Mouse (Mus musculus): ENCODE results near the gene Runx2. TPM values are rescaled to one million over a fixed set of nuclear protein-coding genes. Genes with fewer than 3 reads are reported as not detected.

The Runx2 gene
- polyA plus RNA-seq, 1 experiment from 2014 or later, result 0.25 TPM

DNA sequence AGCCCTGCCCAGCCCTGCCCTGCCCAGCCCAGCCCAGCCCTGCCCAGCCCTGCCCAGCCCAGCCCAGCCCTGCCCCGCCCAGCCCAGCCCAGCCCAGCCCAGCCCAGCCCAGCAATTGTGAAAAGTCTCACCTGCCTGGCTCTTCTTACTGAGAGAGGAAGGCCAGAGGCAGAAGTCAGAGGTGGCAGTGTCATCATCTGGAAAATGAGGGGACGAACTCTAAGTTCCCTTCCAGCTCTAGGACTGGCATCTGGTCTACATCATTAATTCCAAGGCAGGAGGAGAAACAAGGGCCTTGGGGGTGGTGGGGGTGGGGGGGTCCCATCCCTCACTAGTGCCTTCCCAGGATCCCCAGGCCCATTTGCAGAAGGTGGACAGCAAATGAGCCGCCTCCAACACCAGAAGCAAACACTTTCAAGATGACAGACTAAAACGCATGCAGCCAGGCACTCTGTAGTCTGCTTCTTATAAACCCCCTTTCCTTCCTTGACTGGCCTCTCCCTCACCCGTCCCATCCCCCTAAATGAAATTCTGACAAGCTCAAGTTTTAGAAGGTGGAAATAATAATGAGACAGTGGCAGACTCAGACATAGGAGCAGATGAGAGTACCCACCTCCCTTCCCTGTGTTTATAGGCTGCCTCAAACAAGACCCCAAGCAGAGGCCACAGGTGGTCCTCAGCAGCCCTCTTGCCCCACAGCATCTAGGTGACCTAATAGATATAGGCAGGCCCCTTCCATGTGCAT lies 204.5 kb downstream of the Runx2 start:
- Histone ChIP-seq H3K27me3 (replicated peaks; ENCODE audit: control insufficient read depth, insufficient read depth, low read length) (no peaks in the 10 kb centered on the region), H3K4me1 (ENCODE audit: control insufficient read depth, insufficient read depth, low read length) (peaks cover 6% of the 10 kb centered on the region), H3K4me3 (ENCODE audit: low read depth, low read length) (no peak overlapping the region), H3K4me2 (ENCODE audit: low read length) (no peak overlapping the region), H3K9ac (ENCODE audit: low read length) (no peak overlapping the region), H3K9me3 (replicated peaks; ENCODE audit: control insufficient read depth, low read length) (no peaks in the 10 kb centered on the region), H3K27ac (ENCODE audit: low read depth, low read length) (no peak overlapping the region), H3K36me3 (ENCODE audit: control insufficient read depth, insufficient read depth, low read length) (no peaks in the 10 kb centered on the region)
- 76% methylated on average over 5 of the region's 5 CpGs for WGBS
- ATAC-seq (no peak), DNase-seq (ENCODE audit: low spot score) (no peak)

DNA sequence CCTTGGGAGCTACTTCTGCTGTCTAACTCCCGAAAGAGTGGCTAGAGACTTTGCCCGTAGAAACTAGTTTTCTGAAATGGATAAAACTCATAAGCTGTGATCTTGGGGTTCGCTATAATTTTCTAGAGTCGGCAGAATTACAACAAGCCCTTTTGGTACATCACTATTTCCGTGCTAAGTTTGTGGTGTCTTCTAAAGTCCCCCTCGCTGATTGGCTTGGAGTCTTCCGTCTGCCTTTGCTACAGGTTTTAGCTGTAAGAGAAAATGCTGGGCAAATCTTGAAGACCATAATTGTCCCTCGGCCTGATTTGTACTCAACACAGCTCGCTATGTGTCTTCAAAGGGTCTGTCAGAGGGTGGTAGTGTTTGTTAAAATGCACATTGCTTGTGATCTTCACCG lies 205.2 kb downstream of the Runx2 start:
- Histone ChIP-seq H3K27ac (ENCODE audit: low read depth, low read length) (no peak overlapping the region), H3K9ac (ENCODE audit: low read length) (no peak overlapping the region), H3K36me3 (ENCODE audit: control insufficient read depth, insufficient read depth, low read length) (no peaks in the 10 kb centered on the region), H3K27me3 (replicated peaks; ENCODE audit: control insufficient read depth, insufficient read depth, low read length) (no peaks in the 10 kb centered on the region), H3K4me1 (ENCODE audit: control insufficient read depth, insufficient read depth, low read length) (peaks cover 3% of the 10 kb centered on the region), H3K4me3 (ENCODE audit: low read depth, low read length) (no peak overlapping the region), H3K9me3 (replicated peaks; ENCODE audit: control insufficient read depth, low read length) (no peaks in the 10 kb centered on the region), H3K4me2 (ENCODE audit: low read length) (no peak overlapping the region)
- no peak for DNase-seq (ENCODE audit: low spot score)
- ATAC-seq, result no peak
- 88% methylated on average over 10 of the region's 10 CpGs for WGBS

DNA sequence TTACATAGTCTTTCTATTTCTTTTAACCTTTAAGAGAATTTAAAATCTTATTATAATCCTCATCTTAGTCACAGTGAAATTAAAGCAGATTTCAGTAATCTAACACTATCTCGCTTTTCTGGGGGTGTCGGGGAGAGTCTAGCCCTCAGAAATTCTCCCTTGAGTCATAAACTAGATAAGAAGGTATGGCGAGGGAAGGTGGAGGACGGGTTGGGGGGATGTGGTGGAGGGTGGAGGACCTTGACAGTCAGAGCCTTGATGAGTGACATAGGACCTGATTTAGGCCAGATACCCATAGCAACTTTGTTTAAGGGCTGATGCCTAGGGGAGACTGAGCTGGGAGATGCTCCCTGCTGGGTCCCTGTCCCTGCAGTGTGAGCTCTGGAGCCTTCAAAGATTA lies 205.7 kb downstream of the Runx2 start:
- no peak overlapping the region for H3K4me2 ChIP-seq (ENCODE audit: low read length)
- no peak for DNase-seq (ENCODE audit: low spot score)
- no peaks in the 10 kb centered on the region for H3K36me3 ChIP-seq (ENCODE audit: control insufficient read depth, insufficient read depth, low read length)
- no peaks in the 10 kb centered on the region for H3K9me3 ChIP-seq (replicated peaks; ENCODE audit: control insufficient read depth, low read length)
- H3K27me3 ChIP-seq (replicated peaks; ENCODE audit: control insufficient read depth, insufficient read depth, low read length), result no peaks in the 10 kb centered on the region
- H3K4me3 ChIP-seq (ENCODE audit: low read depth, low read length), result no peak overlapping the region
- no peak overlapping the region for H3K27ac ChIP-seq (ENCODE audit: low read depth, low read length)
- H3K9ac ChIP-seq (ENCODE audit: low read length), result no peak overlapping the region
- ATAC-seq, result no peak
- WGBS, result 88% methylated on average over 4 of the region's 4 CpGs
- H3K4me1 ChIP-seq (ENCODE audit: control insufficient read depth, insufficient read depth, low read length), result no peaks in the 10 kb centered on the region

DNA sequence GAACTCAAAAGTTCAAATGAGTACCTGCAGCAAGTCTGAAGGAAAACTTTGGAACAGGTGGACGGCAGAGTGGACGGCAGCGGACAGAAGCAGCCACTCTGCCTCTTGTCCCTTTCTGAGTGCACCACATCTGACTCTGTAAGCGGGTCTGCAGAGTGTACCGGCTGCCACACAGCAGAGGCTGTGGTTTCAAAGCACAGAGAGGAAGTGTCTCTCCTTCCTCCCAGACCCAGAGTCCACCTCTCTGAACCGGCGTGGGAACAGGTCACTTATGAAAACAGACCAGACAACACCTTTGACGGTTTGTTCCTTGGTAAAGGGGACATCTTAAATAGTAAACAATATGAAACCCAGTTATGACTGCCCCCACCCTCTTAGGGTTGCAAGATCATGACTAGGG lies 207.2 kb downstream of the Runx2 start:
- H3K4me2 ChIP-seq (ENCODE audit: low read length), result no peak overlapping the region
- WGBS, result 96% methylated on average over 8 of the region's 8 CpGs
- no peaks in the 10 kb centered on the region for H3K36me3 ChIP-seq (ENCODE audit: control insufficient read depth, insufficient read depth, low read length)
- no peak overlapping the region for H3K4me3 ChIP-seq (ENCODE audit: low read depth, low read length)
- DNase-seq (ENCODE audit: low spot score), result no peak
- H3K27me3 ChIP-seq (replicated peaks; ENCODE audit: control insufficient read depth, insufficient read depth, low read length), result no peaks in the 10 kb centered on the region
- no peak overlapping the region for H3K9ac ChIP-seq (ENCODE audit: low read length)
- no peaks in the 10 kb centered on the region for H3K9me3 ChIP-seq (replicated peaks; ENCODE audit: control insufficient read depth, low read length)
- no peaks in the 10 kb centered on the region for H3K4me1 ChIP-seq (ENCODE audit: control insufficient read depth, insufficient read depth, low read length)
- H3K27ac ChIP-seq (ENCODE audit: low read depth, low read length), result no peak overlapping the region
- no peak for ATAC-seq

DNA sequence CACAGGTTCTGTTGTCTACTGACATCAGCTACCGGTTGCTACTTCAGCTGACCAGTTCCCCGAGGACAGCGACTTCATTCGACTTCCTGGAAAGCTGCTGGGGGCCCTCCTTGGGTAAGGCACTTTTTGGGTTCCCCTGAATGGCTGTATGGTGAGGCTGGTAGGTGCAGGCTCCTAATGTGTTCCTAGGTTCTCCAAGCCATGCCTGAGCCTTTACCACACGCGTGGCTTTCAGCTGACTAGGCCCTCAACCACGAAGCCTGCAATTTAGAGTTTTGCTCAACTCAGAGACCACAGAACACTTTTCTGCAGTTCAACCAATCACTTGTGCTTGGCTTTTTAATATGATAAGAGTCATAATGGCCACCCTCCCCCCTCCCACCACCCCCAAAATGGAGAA lies 208.4 kb downstream of the Runx2 start:
- no peaks in the 10 kb centered on the region for H3K9me3 ChIP-seq (replicated peaks; ENCODE audit: control insufficient read depth, low read length)
- H3K4me3 ChIP-seq (ENCODE audit: low read depth, low read length), result no peak overlapping the region
- no peak for DNase-seq (ENCODE audit: low spot score)
- no peak overlapping the region for H3K27ac ChIP-seq (ENCODE audit: low read depth, low read length)
- H3K4me1 ChIP-seq (ENCODE audit: control insufficient read depth, insufficient read depth, low read length), result no peaks in the 10 kb centered on the region
- no peaks in the 10 kb centered on the region for H3K27me3 ChIP-seq (replicated peaks; ENCODE audit: control insufficient read depth, insufficient read depth, low read length)
- no peak overlapping the region for H3K9ac ChIP-seq (ENCODE audit: low read length)
- no peak for ATAC-seq
- no peaks in the 10 kb centered on the region for H3K36me3 ChIP-seq (ENCODE audit: control insufficient read depth, insufficient read depth, low read length)
- no peak overlapping the region for H3K4me2 ChIP-seq (ENCODE audit: low read length)
- WGBS, result 91% methylated on average over 7 of the region's 7 CpGs

DNA sequence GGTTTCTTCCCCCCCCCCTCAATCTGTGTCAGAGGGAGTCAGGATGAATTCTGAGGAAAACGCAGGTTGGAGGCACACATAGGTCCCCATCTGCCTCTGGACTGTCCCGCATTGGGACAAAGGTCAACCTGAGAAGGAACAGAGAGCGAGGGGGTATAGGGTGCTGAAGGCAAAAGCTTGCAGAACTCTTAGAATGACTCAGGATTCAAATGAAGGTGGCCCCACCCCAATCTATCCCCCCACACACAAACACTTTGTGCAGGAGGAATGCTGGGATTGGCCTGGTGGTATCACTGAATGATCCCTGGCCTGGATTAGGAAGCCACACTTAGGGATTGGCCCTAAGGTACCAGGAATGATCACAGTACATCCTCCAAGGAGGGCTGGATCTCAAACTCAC lies 208.8 kb downstream of the Runx2 start:
- no peak overlapping the region for H3K27ac ChIP-seq (ENCODE audit: low read depth, low read length)
- WGBS, result 96% methylated on average over 3 of the region's 3 CpGs
- no peak overlapping the region for H3K4me2 ChIP-seq (ENCODE audit: low read length)
- H3K36me3 ChIP-seq (ENCODE audit: control insufficient read depth, insufficient read depth, low read length), result no peaks in the 10 kb centered on the region
- no peaks in the 10 kb centered on the region for H3K4me1 ChIP-seq (ENCODE audit: control insufficient read depth, insufficient read depth, low read length)
- no peak for ATAC-seq
- H3K9ac ChIP-seq (ENCODE audit: low read length), result no peak overlapping the region
- H3K9me3 ChIP-seq (replicated peaks; ENCODE audit: control insufficient read depth, low read length), result no peaks in the 10 kb centered on the region
- H3K4me3 ChIP-seq (ENCODE audit: low read depth, low read length), result no peak overlapping the region
- no peak for DNase-seq (ENCODE audit: low spot score)
- H3K27me3 ChIP-seq (replicated peaks; ENCODE audit: control insufficient read depth, insufficient read depth, low read length), result no peaks in the 10 kb centered on the region

DNA sequence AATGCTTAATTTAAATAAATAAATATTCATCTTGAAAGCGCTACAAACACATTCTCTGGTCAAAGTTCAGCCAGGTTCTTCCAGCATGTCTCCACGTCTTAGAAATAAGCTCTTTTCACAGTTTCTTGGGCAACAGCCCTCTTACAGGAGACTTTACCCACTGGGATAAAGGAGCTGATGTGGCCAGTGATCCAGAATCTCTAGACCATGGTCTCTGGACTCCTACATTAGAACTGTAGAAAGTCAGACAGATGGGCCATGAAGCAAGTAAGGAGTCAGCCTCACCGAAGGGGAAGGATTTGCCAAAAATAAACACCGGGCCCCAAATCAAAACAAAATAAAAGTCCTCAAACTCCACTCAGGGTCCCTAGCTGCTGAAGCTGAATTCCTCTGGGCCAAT lies 211.4 kb downstream of the Runx2 start:
- no peak for ATAC-seq
- H3K27ac ChIP-seq (ENCODE audit: low read depth, low read length), result no peak overlapping the region
- no peak overlapping the region for H3K9ac ChIP-seq (ENCODE audit: low read length)
- H3K4me2 ChIP-seq (ENCODE audit: low read length), result no peak overlapping the region
- no peak for DNase-seq (ENCODE audit: low spot score)
- no peaks in the 10 kb centered on the region for H3K9me3 ChIP-seq (replicated peaks; ENCODE audit: control insufficient read depth, low read length)
- H3K4me1 ChIP-seq (ENCODE audit: control insufficient read depth, insufficient read depth, low read length), result no peaks in the 10 kb centered on the region
- no peaks in the 10 kb centered on the region for H3K36me3 ChIP-seq (ENCODE audit: control insufficient read depth, insufficient read depth, low read length)
- H3K27me3 ChIP-seq (replicated peaks; ENCODE audit: control insufficient read depth, insufficient read depth, low read length), result no peaks in the 10 kb centered on the region
- WGBS, result 79% methylated on average over 4 of the region's 4 CpGs
- no peak overlapping the region for H3K4me3 ChIP-seq (ENCODE audit: low read depth, low read length)

DNA sequence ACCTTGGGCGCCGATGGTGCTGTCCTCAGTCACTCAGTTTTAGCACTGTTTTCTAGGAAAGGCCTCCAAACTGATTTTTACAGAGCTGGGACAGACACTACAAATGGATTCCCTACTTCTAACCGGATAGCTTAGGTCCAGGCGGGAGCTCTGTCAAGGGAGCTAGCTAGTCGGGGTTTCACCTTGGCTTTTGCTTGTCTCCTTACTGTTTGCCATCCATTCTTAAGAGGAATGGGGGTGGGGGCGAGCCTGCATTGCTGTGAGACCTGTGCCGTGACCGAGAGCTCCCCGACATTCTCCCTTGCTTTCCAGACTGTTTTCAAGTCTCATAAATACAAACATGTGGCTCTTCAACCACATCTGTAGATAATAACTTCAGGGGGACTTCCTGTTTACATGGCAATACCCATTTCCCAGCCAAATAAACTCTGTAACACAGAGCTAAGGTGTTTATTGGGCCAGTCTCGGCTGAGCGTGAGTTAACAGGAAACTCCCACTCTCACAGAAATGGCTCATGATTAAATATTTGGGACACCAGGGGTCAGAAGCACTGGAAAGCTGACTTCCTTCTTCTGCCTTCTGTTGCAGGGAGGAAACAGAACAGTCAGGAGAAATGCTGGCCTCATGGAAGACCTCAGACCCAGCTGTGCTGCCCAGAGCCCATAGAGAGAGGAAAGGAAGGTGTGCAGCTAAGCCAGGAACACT lies 213.1 kb downstream of the Runx2 start:
- Histone ChIP-seq H3K9ac (ENCODE audit: low read length) (no peak overlapping the region), H3K36me3 (ENCODE audit: control insufficient read depth, insufficient read depth, low read length) (no peaks in the 10 kb centered on the region), H3K27me3 (replicated peaks; ENCODE audit: control insufficient read depth, insufficient read depth, low read length) (no peaks in the 10 kb centered on the region), H3K4me3 (ENCODE audit: low read depth, low read length) (no peak overlapping the region), H3K27ac (ENCODE audit: low read depth, low read length) (no peak overlapping the region), H3K4me1 (ENCODE audit: control insufficient read depth, insufficient read depth, low read length) (no peaks in the 10 kb centered on the region; the same call in 1 of the 2 replicates), H3K4me2 (ENCODE audit: low read length) (no peak overlapping the region), H3K9me3 (replicated peaks; ENCODE audit: control insufficient read depth, low read length) (no peaks in the 10 kb centered on the region)
- ATAC-seq (no peak), DNase-seq (ENCODE audit: low spot score) (no peak)
- 89% methylated on average over 11 of the region's 11 CpGs for WGBS

DNA sequence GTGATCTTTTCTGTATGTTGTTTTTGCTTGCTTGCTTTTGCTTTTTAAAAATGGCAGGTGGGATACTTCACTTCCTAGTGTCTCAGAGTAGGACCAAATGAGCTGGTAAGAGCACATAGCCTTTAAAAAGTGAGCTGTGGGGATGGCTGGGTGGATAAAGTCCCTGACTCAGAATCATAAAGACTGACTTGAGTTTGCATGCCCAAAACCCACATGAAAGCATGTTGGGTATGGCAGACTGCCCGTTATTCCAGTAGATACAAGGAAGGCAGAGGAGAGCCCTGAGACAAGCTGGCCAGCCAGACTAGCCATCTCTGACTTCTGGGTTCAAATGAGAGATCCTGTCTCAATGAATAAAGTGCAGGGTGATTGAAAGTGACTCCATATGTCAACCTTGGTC lies 214.7 kb downstream of the Runx2 start:
- no peak for ATAC-seq
- H3K27ac ChIP-seq (ENCODE audit: low read depth, low read length), result no peak overlapping the region
- H3K9ac ChIP-seq (ENCODE audit: low read length), result no peak overlapping the region

More for the DNA sequence above, 214.7 kb downstream of the Runx2 start:
- no peak overlapping the region for H3K4me3 ChIP-seq (ENCODE audit: low read depth, low read length)
- H3K4me2 ChIP-seq (ENCODE audit: low read length), result no peak overlapping the region
- DNase-seq (ENCODE audit: low spot score), result no peak
- H3K9me3 ChIP-seq (replicated peaks; ENCODE audit: control insufficient read depth, low read length), result no peaks in the 10 kb centered on the region
- no peaks in the 10 kb centered on the region for H3K27me3 ChIP-seq (replicated peaks; ENCODE audit: control insufficient read depth, insufficient read depth, low read length)
- H3K4me1 ChIP-seq (ENCODE audit: control insufficient read depth, insufficient read depth, low read length), result no peaks in the 10 kb centered on the region; the same call in 1 of the 2 replicates
- H3K36me3 ChIP-seq (ENCODE audit: control insufficient read depth, insufficient read depth, low read length), result no peaks in the 10 kb centered on the region
- WGBS, result 82% methylated on average over 1 of the region's 1 CpGs
